Mouse (Mus musculus): ENCODE measurements around the gene Mfsd5.

DNA sequence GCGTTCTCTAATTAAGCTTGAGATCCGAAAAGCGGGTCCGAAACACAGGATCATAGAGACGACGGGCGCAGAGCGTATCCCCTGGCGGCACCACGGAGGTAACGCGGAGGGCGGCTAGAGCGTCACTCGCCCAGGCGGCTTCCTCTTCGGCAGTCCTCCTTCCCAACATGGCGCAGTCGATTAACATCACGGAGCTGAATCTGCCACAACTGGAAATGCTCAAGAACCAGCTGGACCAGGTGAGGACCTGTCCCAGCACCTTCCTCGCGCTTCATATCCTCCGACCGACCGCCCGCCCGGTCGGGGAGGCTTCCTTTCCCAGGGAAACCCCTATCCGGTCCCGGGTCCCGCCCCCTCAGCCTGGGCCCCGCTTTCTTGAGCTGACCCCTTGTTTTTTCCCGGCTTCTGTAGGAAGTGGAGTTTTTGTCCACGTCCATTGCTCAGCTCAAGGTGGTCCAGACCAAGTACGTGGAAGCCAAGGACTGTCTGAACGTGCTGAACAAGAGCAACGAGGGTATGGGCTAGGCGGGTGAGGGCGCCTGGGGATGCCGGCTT, 46.8 kb downstream of the Mfsd5 start, which contains the start of gene Pfdn5:
- TF ChIP-seq CTCF (IDR thresholded peaks at IDR 0.05) = peak; percentile 68
- no peak for TF ChIP-seq EP300 (IDR thresholded peaks at IDR 0.05)
